Comparison of ENCODE assay signal across 10 mouse cellular contexts in genomic region chr13:98534913-98535262, GRCm38 (mm10). TPM values are rescaled to one million over a fixed set of nuclear protein-coding genes. Genes with fewer than 3 reads are reported as not detected.
A peak's percentile ranks its signal among the peaks of the same experiment; 100 is the strongest.
DNase-seq lines count a peak whose midpoint lies in the region; ATAC-seq lines count a peak whose summit lies in the region.
"Had no signal": no experiment of that assay in that cellular context is flagged by ENCODE, and none has a peak within 500 bp of the region (broad histone marks: within the 10 kb centered on the region; RNA-seq: fewer than 3 reads in every experiment).

No protein-coding gene starts in this region.

- H3K9me3 ChIP-seq in heart, embryonic 14.5 days (ENCODE audit: control insufficient read depth, low read length) = peaks cover 6% of the 10 kb centered on the region; the same call in 1 of the 2 replicates
- H3K9me3 ChIP-seq in limb, embryonic 13.5 days = peaks cover 11% of the 10 kb centered on the region

- H3K27ac ChIP-seq in heart, embryonic 14.5 days (replicated peaks in 1 of 2; ENCODE audit: control insufficient read depth in 1 of 2, insufficient read depth in 1 of 2, low read depth in 2 of 2, low read length in 2 of 2) = no peak overlapping the region
- H3K27ac ChIP-seq in limb, embryonic 13.5 days = peak overlapping the region; percentile 61; the same call in 1 of the 2 replicates

- H3K4me2 ChIP-seq in heart, embryonic 14.5 days (ENCODE audit: low read length) = peak overlapping the region; percentile 46
- H3K4me2 ChIP-seq in limb, embryonic 13.5 days (replicated peaks) = peak overlapping the region; percentile 58

- 47% methylated on average over 2 of the region's 2 CpGs for whole genome bisulfite sequencing in heart, embryonic 14.5 days
- WGBS in limb, embryonic 13.5 days = 13% methylated on average over 2 of the region's 2 CpGs

- DNase-seq in heart, adult 18-20 months = no peak
- peak; percentile 28 for DNase-seq in A20 (ENCODE audit: low read depth, low spot score)
- peak; percentile 43 for DNase-seq in embryo, embryonic 11 days
- no peak for DNase-seq in spleen, adult 12 weeks (ENCODE audit: low spot score)
- DNase-seq in urinary bladder, adult 2 months (ENCODE audit: low spot score) = no peak
- no peak for DNase-seq in layer of hippocampus, postnatal 10 days (ENCODE audit: low spot score in 2 of 2)
- DNase-seq: cerebellum, adult 18-20 months; lung, postnatal 36 days had no signal

- ATAC-seq in heart, embryonic 14.5 days (ENCODE audit: insufficient number of reproducible peaks, insufficient read depth, low FRiP score, low read depth) = no peak
- ATAC-seq in limb, embryonic 13.5 days (ENCODE audit: low FRiP score, low read depth) = peak; percentile 32; the same call in 1 of the 2 replicates

- no peak overlapping the region for H3K9ac ChIP-seq in heart, embryonic 14.5 days (ENCODE audit: low read length)
- no peak overlapping the region for H3K9ac ChIP-seq in limb, embryonic 13.5 days

- H3K4me3 ChIP-seq in heart, embryonic 14.5 days (ENCODE audit: control insufficient read depth in 1 of 2, insufficient read depth in 1 of 2, low read depth in 1 of 2, low read length in 2 of 2) = no peak overlapping the region
- no peak overlapping the region for H3K4me3 ChIP-seq in limb, embryonic 13.5 days

- no peaks in the 10 kb centered on the region for H3K36me3 ChIP-seq in heart, embryonic 14.5 days (ENCODE audit: control insufficient read depth, insufficient read depth, low read length)
- no peaks in the 10 kb centered on the region for H3K36me3 ChIP-seq in limb, embryonic 13.5 days

- peaks cover 5% of the 10 kb centered on the region; the same call in 1 of the 2 replicates for H3K27me3 ChIP-seq in heart, embryonic 14.5 days (ENCODE audit: control insufficient read depth, insufficient read depth, low read length)
- peaks cover 23% of the 10 kb centered on the region for H3K27me3 ChIP-seq in limb, embryonic 13.5 days

- peaks cover 22 to 26% of the 10 kb centered on the region in 2 experiments for H3K4me1 ChIP-seq in heart, embryonic 14.5 days (ENCODE audit: control insufficient read depth in 2 of 2, insufficient read depth in 2 of 2, low read length in 2 of 2)
- peaks cover 34% of the 10 kb centered on the region for H3K4me1 ChIP-seq in limb, embryonic 13.5 days

RNA-seq across cellular contexts. Expression of gene Gm10320, which starts 43.1 kb away (rescaled TPM):
- 0.81 and 1.2 TPM in 2 replicates for polyA plus RNA-seq in heart, embryonic 14.5 days (2014; fragmentation: Nextera tagmentation; extraction: Ambion mirVana)
- not detected for total RNA-seq in heart, adult 18-20 months (2021)
- 1.8 and 3.4 TPM in 2 replicates for polyA plus RNA-seq in limb, embryonic 13.5 days (2015; fragmentation: Nextera tagmentation; extraction: Ambion mirVana)
- 1.1 and 2.1 TPM in 2 replicates for polyA plus RNA-seq in urinary bladder, adult 2 months (2012; rRNA removed)
- total RNA-seq in layer of hippocampus, postnatal 10 days (2021) = not detected

Comparison
In these comparisons a context has a peak if more than half of its experiments do, and no peak if none do; other contexts are left out.
1. DNase-seq: peak in A20 (single experiment) and embryo, embryonic 11 days (single experiment); none in heart, adult 18-20 months (0 of 2), spleen, adult 12 weeks (single experiment), urinary bladder, adult 2 months (single experiment) and layer of hippocampus, postnatal 10 days (0 of 2).